In genomic region chr15:25236191-25236723, GRCm38 (mm10) we compare ENCODE assay signal across 22 mouse cellular contexts.
DNase-seq lines count a peak whose midpoint lies in the region; ATAC-seq and TF ChIP-seq lines count a peak whose summit lies in the region.
"Had no signal": no experiment of that assay in that cellular context is flagged by ENCODE, and none has a peak within 500 bp of the region (broad histone marks: within the 10 kb centered on the region; RNA-seq: fewer than 3 reads in every experiment).

No protein-coding gene starts in this region.

- intact Hi-C loops in left cerebral cortex, postnatal 4 days (cut with DNase I) = no loop called here

- no peaks in the 10 kb centered on the region for H3K27me3 ChIP-seq in midbrain, embryonic 11.5 days (ENCODE audit: control insufficient read depth, insufficient read depth, low read length)
- H3K27me3 ChIP-seq in midbrain, embryonic 13.5 days = no peaks in the 10 kb centered on the region
- H3K27me3 ChIP-seq in MEL (ENCODE audit: control insufficient read depth in 1 of 2, insufficient read depth in 2 of 2, low read length in 2 of 2) = no peaks in the 10 kb centered on the region
- H3K27me3 ChIP-seq: embryonic facial prominence, embryonic 12.5 days; forebrain, embryonic 15.5 days had no signal

- H3K9ac ChIP-seq in midbrain, embryonic 11.5 days (ENCODE audit: low read length) = no peak overlapping the region
- no peak overlapping the region for H3K9ac ChIP-seq in midbrain, embryonic 13.5 days (replicated peaks)
- no peak overlapping the region for H3K9ac ChIP-seq in MEL (ENCODE audit: control insufficient read depth, low read depth, low read length, poor library complexity, severe bottlenecking)
- H3K9ac ChIP-seq: embryonic facial prominence, embryonic 12.5 days; forebrain, embryonic 13.5 days; forebrain, embryonic 15.5 days; forebrain, postnatal 0 days had no signal

- TF ChIP-seq EP300 in MEL (IDR thresholded peaks at IDR 0.05; ENCODE audit: low read depth in 1 of 2, low read length in 2 of 2) = no peak

- TF ChIP-seq RAD21 in MEL (IDR thresholded peaks at IDR 0.05; ENCODE audit: low read depth, low read length) = no peak

- no peak overlapping the region for H3K4me3 ChIP-seq in midbrain, embryonic 11.5 days (ENCODE audit: low read depth, low read length)
- H3K4me3 ChIP-seq in midbrain, embryonic 13.5 days (replicated peaks) = no peak overlapping the region
- H3K4me3 ChIP-seq in MEL (ENCODE audit: control insufficient read depth in 1 of 2, insufficient read depth in 1 of 2, low read depth in 2 of 2, low read length in 2 of 2) = no peak overlapping the region
- H3K4me3 ChIP-seq: embryonic facial prominence, embryonic 10.5 days; embryonic facial prominence, embryonic 12.5 days; forebrain, embryonic 13.5 days; forebrain, embryonic 15.5 days had no signal

- no peaks in the 10 kb centered on the region for H3K4me1 ChIP-seq in midbrain, embryonic 11.5 days (ENCODE audit: control insufficient read depth, insufficient read depth, low read length)
- H3K4me1 ChIP-seq in midbrain, embryonic 13.5 days (replicated peaks) = 0 out of 2 replicates have a peak, but pooled peaks cover 3% of the 10 kb centered on the region
- no peaks in the 10 kb centered on the region for H3K4me1 ChIP-seq in MEL (ENCODE audit: control insufficient read depth in 1 of 2, insufficient read depth in 2 of 2, low read length in 2 of 2)
- H3K4me1 ChIP-seq: embryonic facial prominence, embryonic 10.5 days; embryonic facial prominence, embryonic 12.5 days; forebrain, embryonic 15.5 days had no signal

- whole genome bisulfite sequencing in midbrain, embryonic 11.5 days = 79% methylated on average over 6 of the region's 6 CpGs
- WGBS in midbrain, embryonic 13.5 days = 78% methylated on average over 6 of the region's 6 CpGs

- no peaks in the 10 kb centered on the region for H3K9me3 ChIP-seq in midbrain, embryonic 11.5 days (ENCODE audit: control insufficient read depth, low read length)
- H3K9me3 ChIP-seq in midbrain, embryonic 13.5 days = no peaks in the 10 kb centered on the region
- H3K9me3 ChIP-seq in MEL (replicated peaks; ENCODE audit: insufficient read depth, low read length) = no peaks in the 10 kb centered on the region
- H3K9me3 ChIP-seq: embryonic facial prominence, embryonic 10.5 days; embryonic facial prominence, embryonic 12.5 days; forebrain, embryonic 13.5 days; forebrain, embryonic 15.5 days had no signal

- no peak for TF ChIP-seq POLR2A in MEL (IDR thresholded peaks at IDR 0.05; ENCODE audit: control insufficient read depth in 1 of 2, insufficient read depth in 1 of 2, low read depth in 1 of 2, low read length in 2 of 2, poor library complexity in 1 of 2)

- no peak for TF ChIP-seq CTCF in MEL (IDR thresholded peaks at IDR 0.05 in 2 of 3, conservative IDR thresholded peaks at IDR 0.05 in 1 of 3; ENCODE audit: control insufficient read depth in 1 of 3, insufficient read depth in 1 of 3, low read depth in 2 of 3, low read length in 3 of 3, poor library complexity in 1 of 3, severe bottlenecking in 1 of 3)

- no peaks in the 10 kb centered on the region for H3K79me2 ChIP-seq in MEL (ENCODE audit: control insufficient read depth, insufficient read depth, low read length, poor library complexity)

- ATAC-seq in midbrain, embryonic 11.5 days (ENCODE audit: low FRiP score) = no peak
- ATAC-seq in midbrain, embryonic 13.5 days = no peak
- ATAC-seq: forebrain, embryonic 13.5 days; forebrain, embryonic 15.5 days; forebrain, postnatal 0 days had no signal

- no peak overlapping the region for H3K27ac ChIP-seq in midbrain, embryonic 11.5 days (ENCODE audit: low read depth, low read length)
- no peak overlapping the region for H3K27ac ChIP-seq in midbrain, embryonic 13.5 days
- H3K27ac ChIP-seq in MEL (ENCODE audit: control insufficient read depth, low read depth, low read length) = no peak overlapping the region
- H3K27ac ChIP-seq: embryonic facial prominence, embryonic 10.5 days; embryonic facial prominence, embryonic 12.5 days; forebrain, embryonic 13.5 days; forebrain, embryonic 15.5 days had no signal

- H3K36me3 ChIP-seq in midbrain, embryonic 11.5 days (ENCODE audit: control insufficient read depth, insufficient read depth, low read length) = no peaks in the 10 kb centered on the region
- no peaks in the 10 kb centered on the region for H3K36me3 ChIP-seq in midbrain, embryonic 13.5 days
- no peaks in the 10 kb centered on the region for H3K36me3 ChIP-seq in MEL (ENCODE audit: control insufficient read depth in 1 of 2, insufficient read depth in 2 of 2, low read length in 2 of 2)
- H3K36me3 ChIP-seq: embryonic facial prominence, embryonic 10.5 days; embryonic facial prominence, embryonic 12.5 days; forebrain, embryonic 15.5 days; G1E had no signal

- DNase-seq in midbrain, embryonic 11.5 days (ENCODE audit: low spot score, missing footprints) = peak; percentile 57
- peak; percentile 44 for DNase-seq in ES-CJ7 (ENCODE audit: low read depth, low spot score)
- no peak for DNase-seq in MEL (ENCODE audit: low read depth, low spot score)
- peak; percentile 51 for DNase-seq in ZHBTc4 (ENCODE audit: low read depth, low spot score)
- no peak for DNase-seq in kidney, adult 18-20 months
- no peak for DNase-seq in left cerebral cortex, postnatal 4 days
- no peak for DNase-seq in thymus, postnatal 36 days
- DNase-seq: adrenal gland, adult 2 months; adrenal gland, postnatal 10 days; adrenal gland, postnatal 25 days; cerebellum, adult 11 months; cerebellum, adult 18-20 months; cerebellum, adult 8-10 months; cerebellum, postnatal 10 days; cerebellum, postnatal 25 days; forebrain, postnatal 0 days had no signal

- H3K4me2 ChIP-seq in midbrain, embryonic 11.5 days = no peak overlapping the region
- no peak overlapping the region for H3K4me2 ChIP-seq in midbrain, embryonic 13.5 days (replicated peaks)
- H3K4me2 ChIP-seq: embryonic facial prominence, embryonic 12.5 days; forebrain, embryonic 13.5 days; forebrain, embryonic 15.5 days had no signal

TF ChIP-seq in MEL, 35 proteins besides CTCF, POLR2A, EP300 and RAD21:
- TF ChIP-seq MAX (IDR thresholded peaks at IDR 0.05; ENCODE audit: low read length) = no peak
- TF ChIP-seq MAFK (IDR thresholded peaks at IDR 0.05; ENCODE audit: borderline replicate concordance, low read depth, low read length) = peak; percentile 52; the same call in 1 of the 2 replicates

Comparison
In these comparisons a context has a peak if more than half of its experiments do, and no peak if none do; other contexts are left out.
1. DNase-seq: peak in midbrain, embryonic 11.5 days (single experiment), ES-CJ7 (single experiment) and ZHBTc4 (single experiment); none in MEL (single experiment), kidney, adult 18-20 months (single experiment), left cerebral cortex, postnatal 4 days (single experiment) and thymus, postnatal 36 days (0 of 2).